Mouse (Mus musculus) ovary, postnatal 10 days (tissue): Measurements from ENCODE around the gene Hes5.

Experiments
- DNase-seq: peaks from one replicate; pipeline ENCODE4 v3.0.0; 2022; ENCODE audit warnings: low spot score

Hes5 gene

DNA sequence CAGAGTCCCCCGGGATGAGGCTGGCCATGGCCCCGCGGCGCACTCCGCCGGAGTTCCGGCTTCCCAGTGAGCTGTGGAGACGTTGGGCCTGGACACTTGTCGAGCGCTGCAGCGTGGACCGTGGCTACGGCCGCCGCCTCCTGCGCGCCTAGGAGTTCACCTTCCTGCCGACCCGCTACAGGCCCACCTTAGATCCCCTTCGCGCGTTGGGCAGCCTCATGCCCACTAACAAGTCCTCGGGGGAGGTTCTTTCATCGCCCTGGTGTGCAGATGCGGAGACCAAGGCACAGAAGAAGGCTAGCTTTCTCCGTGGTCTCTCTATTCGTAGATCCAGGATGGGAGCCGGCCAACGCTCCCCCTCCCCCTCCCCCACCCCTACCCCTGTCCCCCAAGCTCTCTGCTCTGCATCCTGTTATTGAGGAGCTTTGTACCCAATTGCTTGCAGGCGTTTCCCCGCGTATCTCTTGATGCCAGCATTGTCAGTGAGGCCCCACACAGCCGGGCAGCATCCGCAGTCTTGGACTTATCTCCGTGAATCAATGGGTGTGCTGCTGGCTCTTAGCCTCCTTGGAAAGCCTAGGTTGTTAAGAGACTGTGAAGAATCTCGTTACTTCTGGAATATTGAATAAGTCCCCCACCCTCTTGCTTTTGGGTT lies 4.0 kb downstream of the Hes5 start:
- no peak for DNase-seq

- no peak for DNase-seq
Measured at GRCm38 (mm10) chr4:154965856-154966255, 5.1 kb downstream of the Hes5 start.

DNA sequence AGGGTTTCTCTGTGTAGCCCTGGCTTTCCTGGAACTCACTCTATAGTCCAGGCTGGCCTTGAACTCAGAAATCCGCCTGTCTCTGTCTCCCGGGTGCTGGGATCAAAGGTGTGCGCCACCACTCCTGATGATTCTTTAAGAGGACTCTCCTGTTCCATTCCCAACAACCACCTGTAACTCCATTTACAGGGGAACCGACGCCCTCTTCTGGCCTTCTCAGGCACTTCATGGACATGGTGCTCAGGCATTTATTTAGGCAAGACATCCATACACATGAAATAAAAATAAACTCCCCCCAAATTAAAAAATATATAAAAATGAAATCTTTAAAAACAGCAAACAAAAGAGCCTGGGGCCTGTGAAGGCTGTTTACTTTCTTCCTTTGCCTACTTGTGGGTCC lies 6.5 kb downstream of the Hes5 start:
- no peak for DNase-seq

- no peak for DNase-seq
Measured at GRCm38 (mm10) chr4:154972546-154972945, 11.8 kb downstream of the Hes5 start.

GRCm38 (mm10) chr4:154974163-154974611 lies 13.5 kb downstream of the Hes5 start:
- DNase-seq, result no peak

DNA sequence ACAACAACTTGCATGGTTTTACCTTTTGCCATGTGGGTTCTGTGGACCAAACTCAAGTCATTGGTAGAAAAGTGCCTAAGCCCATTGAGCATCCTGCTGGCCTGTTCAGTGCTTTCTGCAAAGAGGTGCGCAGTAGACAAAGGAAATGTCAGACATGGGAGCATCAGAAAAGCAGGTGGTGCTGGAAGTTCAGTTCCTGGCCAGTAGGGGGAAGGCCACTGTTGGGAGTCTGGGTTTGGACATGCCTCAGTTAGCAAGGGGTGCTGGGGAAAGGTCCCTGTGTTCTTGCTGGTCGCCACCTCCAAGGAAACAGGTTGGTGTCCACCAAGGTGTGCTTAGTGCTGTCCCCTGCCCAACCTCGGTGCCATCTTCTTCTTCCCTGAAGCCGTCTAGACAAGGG lies 19.4 kb downstream of the Hes5 start:
- DNase-seq, result no peak

GRCm38 (mm10) chr4:154981076-154981475 lies 20.4 kb downstream of the Hes5 start:
- DNase-seq, result no peak

DNA sequence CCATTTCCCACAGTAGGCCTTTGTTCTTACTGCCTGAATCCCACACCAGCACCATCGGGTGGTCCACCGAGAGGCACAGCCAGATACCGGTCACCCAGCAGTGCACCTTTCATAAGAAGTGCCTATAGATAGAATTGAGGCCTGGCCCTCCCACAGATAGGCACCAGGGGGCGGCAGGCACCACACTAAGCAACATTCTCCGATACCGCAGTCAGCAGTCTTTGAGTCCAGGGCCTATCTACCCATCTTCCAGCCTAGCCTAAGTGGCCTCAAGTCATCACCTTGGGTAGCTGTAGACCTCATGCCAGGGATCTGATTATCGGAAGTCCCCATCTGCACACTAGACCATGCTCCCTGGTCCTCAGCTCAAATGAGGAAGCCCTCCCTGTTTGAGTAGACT lies 20.8 kb downstream of the Hes5 start:
- DNase-seq, result no peak

GRCm38 (mm10) chr4:154982247-154983120 lies 21.8 kb downstream of the Hes5 start:
- no peak for DNase-seq

- no peak for DNase-seq
Measured at GRCm38 (mm10) chr4:154983767-154984166, 23.0 kb downstream of the Hes5 start.

GRCm38 (mm10) chr4:154985151-154985777 lies 24.5 kb downstream of the Hes5 start:
- DNase-seq, result no peak

DNA sequence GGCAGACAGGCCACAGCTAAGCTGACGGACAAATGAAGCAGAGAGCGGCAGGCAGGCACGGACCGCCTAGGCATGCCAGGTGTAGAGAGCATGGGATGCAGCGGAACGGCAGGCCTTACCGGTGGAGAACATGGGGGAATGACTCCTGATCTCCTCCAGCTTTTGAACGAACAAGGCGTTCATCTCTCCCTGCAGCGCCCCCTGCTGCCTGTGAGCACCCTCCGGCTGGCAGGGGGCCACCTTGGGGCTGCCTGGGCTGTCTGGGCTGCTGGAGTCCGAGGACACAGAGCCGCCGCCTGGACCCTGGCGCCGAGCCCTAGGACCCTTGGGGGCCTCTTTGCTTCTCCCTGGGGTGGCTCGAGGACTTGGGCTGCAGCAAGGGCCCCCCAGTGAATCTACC lies 25.4 kb downstream of the Hes5 start:
- peak; percentile 77 for DNase-seq

DNA sequence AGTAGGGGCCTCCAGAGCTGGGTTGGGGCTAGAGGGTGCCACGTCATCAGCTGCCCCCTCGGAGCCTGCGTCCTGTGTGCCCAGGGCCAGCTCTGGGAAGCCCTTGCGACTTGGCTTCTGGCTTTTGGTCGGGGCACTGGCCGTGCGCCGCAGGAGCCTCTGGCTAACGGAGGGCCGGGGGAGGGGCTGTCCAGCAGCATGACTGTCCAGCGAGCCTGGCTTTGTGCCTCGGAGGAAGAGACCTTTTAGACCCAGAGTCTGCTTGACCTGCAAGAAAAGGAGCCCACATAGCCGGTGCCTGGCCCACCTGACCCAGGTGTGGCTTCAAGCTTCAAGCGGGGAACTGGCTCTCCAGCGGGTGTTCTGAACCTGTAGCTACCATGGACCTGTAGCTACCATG lies 26.0 kb downstream of the Hes5 start:
- DNase-seq, result no peak

- DNase-seq, result no peak
Measured at GRCm38 (mm10) chr4:154994876-154995275, 34.2 kb downstream of the Hes5 start.

DNA sequence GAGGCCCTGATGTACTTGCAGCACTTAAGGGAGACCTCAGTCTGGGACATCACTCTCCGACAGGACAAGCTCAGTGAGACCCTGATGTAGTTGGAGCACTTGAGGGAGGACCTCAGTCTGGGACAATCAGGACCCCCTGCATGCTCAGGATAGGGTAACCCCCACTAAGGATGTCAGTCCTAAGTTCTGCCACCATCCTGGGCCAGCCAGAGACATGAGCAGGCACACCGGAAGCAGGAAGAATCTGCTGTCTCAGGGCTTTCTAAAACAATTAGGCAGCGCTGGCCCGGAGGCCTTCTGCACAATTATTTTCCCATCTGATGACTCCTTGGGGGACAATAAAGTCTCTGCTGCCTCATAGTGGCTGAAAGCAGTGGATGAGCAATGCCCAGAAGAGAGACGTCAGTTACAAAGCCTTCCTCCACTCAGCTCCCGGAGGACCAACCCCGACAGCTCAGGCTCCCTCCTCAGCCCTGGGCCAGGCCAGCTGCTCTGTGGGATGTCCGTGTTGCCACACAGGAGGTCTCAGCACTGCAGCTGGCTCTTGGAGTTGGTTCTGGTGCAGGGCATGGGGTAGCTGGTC lies 35.9 kb downstream of the Hes5 start:
- no peak for DNase-seq

DNA sequence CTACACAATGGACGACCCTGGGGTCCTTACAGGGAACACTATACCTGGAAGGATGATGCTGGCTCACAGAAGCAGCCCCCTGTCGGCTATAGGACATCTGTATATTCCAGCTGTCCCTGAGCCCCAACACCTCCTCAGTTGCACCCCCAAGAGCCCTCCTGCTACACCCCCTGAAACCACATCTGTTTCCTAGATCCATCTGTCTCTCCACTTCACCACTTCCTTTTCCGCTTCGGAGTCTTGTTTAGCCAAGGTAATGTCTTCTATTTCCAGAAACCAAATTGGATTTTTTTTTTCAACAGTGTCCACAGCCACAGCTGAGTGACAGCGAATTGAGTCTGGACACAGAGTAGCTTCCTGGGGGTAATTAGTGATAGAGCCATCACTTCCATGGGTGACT lies 38.7 kb downstream of the Hes5 start:
- DNase-seq, result no peak

- DNase-seq, result no peak
Measured at GRCm38 (mm10) chr4:155005278-155005677, 44.6 kb downstream of the Hes5 start.

DNA sequence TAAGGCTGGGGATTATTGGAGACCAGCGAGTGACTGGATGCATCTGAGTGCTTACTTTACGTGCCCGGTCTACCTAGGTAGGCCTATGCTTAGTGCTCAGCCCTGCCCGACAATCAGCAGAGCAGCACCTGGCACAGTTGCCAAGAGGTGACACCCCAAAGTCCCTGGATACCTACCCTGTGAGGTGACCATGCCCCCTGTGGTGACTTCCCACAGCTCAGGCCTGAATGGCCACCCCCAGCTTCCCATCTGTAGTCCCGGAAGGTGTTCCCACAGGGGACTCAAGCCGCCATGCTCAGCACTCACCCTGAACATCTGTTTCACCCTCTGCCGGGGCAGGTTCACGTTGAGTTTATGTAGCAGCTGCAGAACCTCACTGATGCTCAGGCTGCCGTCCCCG lies 45.6 kb downstream of the Hes5 start:
- DNase-seq, result no peak

DNA sequence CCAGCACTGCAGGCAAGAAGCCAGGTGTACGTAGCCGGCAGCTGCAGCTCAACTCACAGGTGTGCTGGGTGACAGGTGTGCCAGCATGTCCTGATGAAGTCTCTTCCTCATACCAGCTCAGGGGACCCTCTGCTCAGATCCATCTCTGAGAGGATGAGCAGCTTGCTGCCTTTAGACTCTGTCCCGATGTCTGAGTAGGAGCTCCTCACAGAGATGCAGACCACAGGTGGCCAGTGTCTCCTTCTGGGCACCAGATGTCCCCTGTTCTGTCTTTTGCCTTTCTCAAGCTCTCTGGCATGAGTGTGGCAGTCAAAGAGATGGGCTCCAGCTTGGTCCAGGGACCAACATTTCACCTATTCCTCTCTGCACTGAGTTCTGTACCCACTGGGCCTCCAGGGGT lies 46.9 kb downstream of the Hes5 start:
- DNase-seq, result no peak

GRCm38 (mm10) chr4:155008075-155008474 lies 47.4 kb downstream of the Hes5 start:
- no peak for DNase-seq

DNA sequence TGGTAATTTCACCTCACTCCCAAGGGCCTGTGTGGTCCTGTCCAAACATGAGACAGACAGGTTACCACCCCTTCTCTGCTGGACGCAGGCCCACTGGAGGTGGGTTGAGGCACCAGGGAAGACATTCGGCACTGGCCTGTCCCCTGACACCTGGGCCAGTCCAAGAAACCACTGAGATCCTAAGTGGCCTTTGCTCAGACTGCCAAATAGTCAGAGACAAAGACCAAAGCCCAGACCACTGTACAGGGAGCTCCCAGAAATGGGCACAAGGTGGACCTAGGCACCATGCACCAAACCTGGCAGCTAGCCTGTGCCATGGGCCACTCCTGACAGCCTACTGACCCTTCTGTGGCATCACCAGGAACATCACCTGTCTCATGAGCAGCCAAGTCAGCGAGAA lies 48.5 kb downstream of the Hes5 start:
- DNase-seq, result no peak

DNA sequence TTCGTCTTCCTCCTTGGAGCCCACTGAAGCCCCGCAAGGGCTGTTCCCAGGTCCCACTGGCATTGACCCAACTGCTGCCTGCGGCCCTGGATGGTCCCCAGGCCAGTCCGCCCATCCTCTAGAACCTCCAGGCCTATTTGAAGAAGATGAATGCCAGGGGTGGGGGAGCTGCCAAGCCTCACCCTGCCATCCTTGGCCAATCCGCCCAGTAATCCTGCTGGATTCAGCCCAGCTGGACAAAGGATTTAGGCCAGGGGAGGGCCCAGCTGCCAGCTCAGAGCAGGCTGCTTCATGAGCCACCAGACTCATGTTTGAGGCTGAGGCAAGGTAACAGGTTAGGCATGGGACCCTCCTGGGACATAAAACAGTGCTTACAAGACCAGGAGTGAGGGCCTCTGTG lies 50.1 kb downstream of the Hes5 start:
- no peak for DNase-seq
